Mouse (Mus musculus) cerebellum, adult 9-10 months (tissue): ENCODE results near the gene Mcrip2.
A peak's percentile ranks its signal among the peaks of the same experiment; 100 is the strongest.
"Not testable (repeated sequence)": the region's sequence is repeated elsewhere in the genome, so short reads cannot be mapped to it uniquely, and the experiment has no call there.

Experiments used
- DNase-seq: peaks from one replicate; pipeline ENCODE4 v3.0.0; 2022

The Mcrip2 gene

DNA sequence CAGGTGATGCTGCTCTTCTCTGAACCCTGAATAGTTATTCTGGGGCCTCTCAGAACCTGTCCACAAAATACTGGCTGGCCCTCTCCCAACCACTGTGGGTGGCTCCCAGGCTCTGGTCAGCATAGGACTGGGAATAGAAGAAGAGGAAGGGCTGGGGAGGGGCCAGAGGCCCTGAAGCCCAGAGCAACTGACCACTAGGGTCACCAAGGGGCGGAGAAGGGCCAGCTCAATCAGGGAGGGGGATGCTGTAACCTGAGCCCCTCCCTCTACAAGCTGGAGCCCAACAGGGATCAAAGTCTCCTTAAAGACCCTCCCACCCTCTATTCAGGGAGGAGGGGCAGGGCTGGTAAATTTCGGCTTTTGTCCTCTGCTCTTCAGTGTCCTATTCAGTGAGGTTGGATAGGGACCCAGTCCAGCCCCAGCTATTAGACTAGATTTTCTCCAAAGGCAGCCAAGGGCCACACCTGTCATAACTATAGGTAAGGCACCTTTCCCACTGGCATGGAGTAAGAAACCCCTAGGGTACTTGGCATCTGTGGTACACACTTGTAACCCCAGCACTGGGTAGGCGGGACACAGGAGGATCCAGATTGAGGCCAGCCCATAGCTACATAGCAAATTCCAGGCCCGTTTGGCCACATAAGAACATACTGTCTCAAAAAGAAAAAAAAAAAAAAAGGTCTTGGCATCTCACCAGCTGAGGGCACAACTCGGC, 11.8 kb upstream of the Mcrip2 start, which contains the start of gene Wfikkn1:
Wfikkn1 (minus strand) TSS at position 663 of the 715 bp plus-strand sequence.
- no peak for DNase-seq

DNA sequence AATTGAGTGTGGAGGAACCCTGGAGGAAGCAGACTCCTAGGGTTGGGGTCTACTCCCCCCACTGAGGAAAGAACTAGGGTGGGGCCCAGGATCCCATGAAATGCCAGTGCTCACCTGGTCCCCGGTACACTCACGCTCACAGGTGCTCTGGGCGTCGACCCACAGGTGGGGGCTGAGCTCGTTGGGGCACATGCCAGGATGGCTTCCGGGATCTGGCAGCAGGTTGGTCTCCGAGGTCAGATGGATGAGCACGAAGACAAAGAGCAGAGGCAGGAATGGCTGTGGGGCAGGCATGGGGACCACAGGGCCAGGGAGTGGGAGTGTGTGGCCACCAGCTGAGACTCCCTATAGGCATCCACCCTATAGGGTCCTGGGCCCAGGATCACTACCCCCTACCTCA, 11.2 kb upstream of the Mcrip2 start:
- no peak for DNase-seq

DNA sequence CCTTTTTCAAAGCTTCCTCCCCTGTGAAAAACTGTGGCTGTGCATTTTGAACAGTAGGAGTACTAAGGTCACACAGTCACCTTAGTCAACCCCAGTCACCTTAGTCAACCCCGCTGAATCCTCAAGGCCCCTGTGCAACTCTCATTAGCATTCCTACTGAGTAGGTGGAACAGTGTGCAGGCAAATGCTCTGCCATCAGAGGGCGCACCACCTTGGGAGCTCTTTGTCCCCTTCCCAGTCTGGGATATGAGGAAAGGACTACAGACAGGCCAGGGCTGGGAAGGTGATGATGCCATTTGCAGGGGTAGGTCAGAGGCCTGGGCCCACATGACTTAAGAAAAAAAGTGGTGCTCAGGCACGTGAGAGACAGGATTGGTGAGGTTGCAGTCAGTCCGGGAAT, 10.7 kb upstream of the Mcrip2 start:
- no peak for DNase-seq

DNA sequence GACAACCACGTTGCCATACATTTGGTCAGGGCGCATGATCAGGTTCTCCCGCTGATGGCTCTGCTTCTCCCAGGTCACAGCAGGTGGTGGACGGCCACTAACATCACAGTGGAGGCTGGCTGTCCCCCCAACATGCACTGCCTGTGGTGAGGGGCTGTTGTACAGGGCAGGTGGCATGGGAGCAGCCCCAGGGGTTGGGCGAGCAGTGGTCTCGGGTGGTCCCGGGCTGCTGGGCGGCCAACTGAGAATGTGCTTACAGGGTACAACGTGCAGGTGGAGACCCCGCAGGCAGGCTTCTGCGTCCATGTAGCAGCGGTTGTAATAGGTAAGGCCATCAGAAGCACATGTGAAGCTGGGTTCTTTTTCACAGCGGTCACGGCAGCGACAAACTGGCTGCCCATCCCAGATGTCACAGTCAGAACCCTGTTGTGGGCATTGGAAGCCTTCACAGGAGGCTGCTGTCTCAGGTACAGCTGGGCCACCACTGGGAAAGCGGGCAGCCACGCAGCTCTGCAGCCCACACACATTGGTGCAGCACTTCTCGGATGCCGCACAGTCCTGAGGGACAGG, 10.1 kb upstream of the Mcrip2 start:
- DNase-seq, result no peak

DNA sequence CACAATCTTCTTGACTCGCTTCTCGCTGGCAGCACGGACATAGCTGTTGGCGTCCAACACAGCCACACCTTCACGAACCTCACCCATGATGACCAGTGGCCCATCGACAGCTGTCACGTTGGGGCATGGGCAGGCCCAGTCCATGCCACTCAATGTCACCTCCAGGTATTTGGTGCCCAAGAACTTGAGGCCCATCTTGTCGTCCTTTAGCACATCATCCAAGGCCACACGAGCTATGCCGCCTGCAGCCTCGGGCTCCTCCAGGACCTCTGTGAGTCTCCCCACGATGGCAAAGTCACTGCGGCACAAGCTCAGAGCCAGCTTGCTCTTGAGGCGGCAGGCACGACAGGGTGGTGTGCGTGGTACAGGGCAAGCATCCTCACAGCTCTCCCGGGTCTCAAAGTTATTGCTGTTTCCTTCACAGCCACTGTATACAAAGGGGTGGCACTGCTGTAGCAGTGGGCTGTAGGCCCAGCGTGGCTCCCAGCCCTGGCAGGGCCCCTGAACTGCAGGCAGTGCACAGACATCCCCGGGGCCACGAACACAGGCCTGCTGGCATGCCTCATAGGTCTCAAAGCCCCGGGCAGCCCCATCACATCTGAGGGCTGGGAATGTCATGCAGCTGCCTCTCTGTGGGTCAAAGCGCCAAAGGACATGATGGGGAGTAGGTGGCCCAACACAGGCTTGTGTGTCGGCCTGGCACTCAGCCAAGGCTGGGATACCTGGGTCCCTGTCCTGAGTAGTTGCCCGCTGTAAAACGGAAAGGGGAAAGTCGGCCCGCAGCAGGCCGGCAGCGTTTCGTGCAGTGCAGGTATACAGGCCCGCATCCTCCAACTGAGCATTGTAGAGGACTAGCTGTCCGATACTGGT, 9.4 kb upstream of the Mcrip2 start:
- DNase-seq, result no peak

DNA sequence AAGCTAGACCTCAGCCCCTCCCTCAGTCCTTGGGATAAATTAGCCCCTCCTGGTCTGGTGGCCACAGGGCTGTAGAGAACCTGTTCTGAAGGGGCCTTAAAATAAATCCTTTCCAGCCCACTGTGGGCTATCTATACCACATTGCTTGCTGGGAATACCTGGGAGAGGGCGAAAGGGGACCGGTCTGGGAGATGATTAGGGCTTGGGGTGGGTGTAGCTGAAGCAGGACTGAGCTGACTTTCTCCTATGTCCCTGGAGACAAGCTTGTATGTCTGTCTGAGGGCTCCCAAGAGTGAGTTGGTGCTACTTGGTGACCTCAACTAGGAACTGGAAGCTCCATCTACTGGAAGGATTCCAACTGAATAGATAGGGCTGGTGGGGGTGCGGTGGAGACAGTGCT, 8.5 kb upstream of the Mcrip2 start:
- DNase-seq, result no peak

DNA sequence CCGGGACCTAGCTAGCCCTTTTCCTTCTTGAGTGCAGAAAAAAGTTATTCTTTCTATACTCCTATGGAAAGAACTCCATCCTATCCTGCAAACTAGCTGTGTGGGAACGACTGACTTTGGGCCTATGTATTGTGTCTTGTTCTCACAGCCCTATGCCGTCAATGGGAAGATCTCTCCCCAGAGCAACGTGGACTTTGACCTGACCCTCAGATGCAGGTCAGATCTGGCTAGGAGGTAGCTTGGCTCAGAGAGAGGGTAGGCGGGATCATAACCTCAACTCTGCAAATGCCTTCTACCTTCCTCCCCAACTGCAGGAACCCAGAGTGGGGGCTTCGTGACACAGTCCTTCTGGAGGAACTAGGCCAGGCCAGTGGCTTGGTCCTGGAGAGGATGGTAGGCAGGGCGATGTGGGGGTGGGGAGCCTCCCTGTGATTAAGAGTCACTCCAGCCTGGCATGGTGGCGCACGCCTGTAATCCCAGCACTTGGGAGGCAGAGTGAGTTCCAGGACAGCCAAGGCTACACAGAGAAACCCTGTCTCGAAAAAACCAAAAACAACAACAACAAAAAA, 7.9 kb upstream of the Mcrip2 start:
- DNase-seq, result no peak

DNA sequence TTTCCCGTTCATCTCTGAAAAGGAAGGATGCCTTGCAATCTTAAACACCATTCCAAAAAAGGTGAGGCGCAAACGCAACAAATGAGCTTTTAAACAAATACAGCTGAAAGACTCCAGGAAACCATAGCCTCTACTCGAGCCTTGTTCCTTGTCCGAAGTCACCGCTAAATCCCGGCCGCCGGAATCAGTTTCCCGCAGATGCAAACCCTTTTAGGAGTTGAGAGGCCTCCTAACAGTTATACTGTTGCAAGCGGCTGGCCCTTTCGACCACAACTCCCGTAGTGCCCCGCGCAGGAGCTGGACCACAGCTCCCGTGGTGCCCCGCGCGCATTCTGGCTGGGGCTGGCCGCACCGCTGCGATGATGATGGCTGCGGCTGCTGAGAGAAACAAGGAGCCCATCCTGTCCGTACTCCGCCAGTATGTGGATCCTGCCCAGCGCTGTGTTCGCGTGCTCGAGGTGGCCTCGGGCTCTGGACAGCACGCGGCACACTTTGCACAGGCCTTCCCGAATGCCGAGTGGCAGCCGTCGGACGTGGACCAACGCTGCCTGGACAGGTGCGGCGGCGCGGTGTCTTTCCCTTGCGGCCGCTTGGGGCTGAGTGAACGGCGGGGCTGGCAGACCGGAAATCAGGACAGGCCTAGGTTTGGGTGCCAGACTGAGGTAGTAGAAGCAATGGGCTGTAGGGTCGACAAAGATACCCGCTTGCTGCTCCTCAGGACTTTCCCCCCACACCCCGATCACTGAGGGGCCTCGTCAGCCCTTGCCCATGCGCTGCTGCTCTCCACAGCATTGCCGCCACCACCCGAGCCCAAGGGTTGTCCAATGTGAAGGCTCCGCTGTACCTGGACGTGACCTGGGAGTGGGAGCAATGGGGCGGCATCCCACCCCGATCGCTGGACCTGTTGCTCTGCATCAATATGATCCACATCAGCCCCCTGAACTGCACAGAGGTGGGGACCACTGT, 6.9 kb upstream of the Mcrip2 start:
- peak; percentile 90 for DNase-seq

DNA sequence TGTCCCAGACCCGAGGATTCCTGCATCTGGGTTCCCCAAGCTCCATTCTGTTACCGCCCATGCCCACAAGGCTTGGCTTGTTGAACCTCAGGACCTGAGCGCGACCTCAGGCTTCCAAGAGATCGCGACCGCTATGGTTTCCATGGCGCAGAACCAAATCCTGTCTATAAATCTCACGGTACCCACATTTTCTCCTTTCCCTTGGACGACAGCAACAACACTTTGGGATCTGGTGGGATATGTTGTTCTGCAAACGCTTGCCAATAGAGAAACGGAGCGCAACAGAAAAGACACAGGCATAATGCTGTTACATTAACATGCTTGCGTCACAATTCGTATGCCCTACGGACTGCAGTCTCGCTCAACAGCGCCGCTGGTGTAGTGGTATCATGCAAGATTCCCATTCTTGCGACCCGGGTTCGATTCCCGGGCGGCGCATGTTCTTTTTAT, 6.2 kb upstream of the Mcrip2 start, which contains the start of gene Mettl26:
Mettl26 (plus strand) TSS at position 354 of the 450 bp plus-strand sequence.
- peak; percentile 96 for DNase-seq

DNA sequence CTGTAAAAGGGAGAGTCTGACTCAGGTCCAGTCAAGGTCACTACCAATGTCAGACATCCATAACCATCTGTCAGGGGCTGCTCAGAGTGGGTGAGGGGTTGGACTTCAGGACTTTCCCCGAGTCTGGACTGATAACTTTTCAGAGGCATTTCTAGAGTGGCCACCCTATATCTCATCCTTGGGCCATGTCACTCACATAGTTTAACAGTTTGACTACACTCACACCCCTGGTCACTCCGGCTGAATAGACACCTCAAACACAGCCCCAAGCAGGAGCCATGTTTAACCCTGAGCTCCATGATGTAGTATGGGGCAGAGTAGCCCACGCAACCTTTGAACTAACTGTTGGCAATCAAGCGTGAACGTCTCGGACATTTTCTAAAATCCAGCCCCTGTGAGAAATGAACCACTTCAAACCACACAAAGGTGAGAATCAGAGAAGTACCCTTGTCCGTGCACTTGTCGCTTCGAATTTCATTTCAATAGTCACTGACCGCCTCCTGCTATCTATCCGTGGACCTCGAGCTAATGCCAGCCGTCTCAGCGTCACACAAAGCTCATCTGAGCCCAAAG, 5.7 kb upstream of the Mcrip2 start:
- no peak for DNase-seq

DNA sequence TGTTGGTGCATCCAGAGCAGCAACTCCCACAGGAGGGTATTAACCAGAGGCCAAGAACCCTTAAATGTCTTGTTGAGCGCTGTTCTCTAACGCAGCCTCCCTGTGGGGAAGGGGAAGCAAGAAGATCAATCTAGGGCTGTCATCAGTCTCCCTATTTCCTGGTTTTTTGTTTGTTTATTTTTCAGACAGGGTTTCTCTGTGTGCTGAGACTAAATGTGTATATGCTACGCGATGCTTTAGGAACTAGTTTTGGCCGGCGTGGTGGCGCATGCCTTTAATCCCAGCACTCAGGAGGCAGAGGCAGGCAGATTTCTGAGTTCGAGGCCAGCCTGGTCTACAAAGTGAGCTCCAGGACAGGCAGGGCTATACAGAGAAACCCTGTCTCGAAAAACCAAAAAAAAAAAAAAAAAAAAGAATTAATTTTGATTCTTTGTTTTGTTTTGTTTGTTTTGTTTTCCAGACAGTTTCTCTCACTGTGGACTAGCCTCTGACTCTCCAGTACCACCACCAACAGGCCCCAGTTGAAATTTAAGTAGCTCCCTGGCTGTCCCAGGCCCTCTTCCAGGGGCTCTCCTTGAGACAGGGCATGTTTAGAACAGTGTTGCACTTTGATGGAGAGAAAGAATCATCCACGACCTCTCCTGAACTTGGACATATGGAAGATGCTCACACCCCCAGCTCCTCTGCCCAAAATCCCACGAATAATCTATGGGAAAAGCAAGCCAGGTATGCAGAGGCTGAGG, 5.0 kb upstream of the Mcrip2 start:
- DNase-seq, result peak; percentile 39

DNA sequence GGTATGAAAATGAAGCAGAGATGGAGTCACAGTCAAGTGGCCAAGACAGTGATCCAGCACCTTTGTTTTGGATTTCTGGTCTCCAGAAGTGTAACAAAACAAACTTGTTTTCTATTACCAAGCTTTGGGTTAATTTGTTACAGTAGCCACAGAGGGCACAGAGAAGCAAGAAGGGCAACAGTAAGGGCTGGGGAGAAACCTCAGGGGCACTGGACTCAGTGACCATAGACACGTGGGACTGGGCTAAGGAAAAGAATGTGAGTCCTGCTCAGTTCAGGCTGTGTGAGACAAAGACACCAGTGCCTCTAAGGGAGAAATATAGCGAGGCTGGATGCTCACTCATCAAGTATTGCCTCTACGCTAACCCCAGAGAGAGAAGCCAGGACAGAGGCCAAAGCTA, 4.1 kb upstream of the Mcrip2 start:
- DNase-seq, result peak; percentile 33

DNA sequence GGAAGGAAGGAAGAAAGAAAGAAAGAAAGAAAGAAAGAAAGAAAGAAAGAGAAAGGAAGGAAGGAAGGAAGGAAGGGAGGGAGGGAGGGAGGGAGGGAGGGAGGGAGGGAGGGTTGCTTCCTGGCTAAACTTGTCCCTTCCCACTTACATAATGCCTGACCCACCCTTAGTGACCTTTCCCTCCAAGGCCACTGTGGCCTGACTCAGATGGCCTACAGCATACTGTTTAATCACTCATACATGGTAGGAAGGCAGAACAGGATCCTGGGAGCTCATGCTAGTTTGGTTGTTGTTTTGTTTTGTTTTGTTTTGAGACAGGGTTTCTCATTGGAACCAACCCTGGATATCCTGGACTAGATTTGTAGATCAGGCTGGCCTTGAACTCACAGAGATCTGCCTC, 3.0 kb upstream of the Mcrip2 start:
- DNase-seq, result not testable (repeated sequence)

DNA sequence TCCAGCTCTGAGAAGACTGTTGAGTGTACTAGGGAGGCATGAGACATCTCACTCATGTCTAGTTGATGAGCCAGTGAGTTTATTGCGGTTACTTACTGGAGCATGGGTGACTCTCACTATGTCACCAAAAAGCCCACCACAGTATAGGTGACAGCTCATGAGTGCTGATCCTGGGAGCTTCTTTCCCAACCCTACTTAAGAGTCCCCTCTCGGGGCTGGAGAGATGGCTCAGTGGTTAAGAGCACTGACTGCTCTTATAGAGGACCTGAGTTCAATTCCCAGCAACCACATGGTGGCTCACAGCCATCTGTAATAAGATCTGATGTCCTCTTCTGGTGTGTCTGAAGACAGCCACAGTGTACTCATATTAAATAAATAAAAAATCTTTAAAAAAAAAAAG, 1.4 kb upstream of the Mcrip2 start:
- DNase-seq, result no peak

DNA sequence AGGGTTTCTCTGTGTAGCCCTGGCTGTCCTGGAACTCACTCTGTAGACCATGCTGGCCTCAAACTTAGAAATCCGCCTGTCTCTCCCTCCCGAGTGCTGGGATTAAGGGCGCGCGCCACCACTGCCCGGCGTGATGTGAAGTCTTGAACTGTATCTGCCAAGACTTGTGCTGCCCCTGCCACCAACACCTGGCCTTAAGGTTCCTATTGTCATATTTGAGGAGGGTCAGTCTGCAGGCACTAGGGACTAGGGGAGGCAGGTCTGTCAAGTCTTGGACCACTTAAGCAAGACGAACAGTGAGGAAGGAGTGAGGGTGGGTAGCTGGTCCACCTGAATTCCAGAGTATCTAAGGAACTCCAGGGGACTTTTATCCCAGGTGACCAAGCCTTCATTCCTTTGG, 934 bp upstream of the Mcrip2 start:
- DNase-seq, result peak; percentile 48

DNA sequence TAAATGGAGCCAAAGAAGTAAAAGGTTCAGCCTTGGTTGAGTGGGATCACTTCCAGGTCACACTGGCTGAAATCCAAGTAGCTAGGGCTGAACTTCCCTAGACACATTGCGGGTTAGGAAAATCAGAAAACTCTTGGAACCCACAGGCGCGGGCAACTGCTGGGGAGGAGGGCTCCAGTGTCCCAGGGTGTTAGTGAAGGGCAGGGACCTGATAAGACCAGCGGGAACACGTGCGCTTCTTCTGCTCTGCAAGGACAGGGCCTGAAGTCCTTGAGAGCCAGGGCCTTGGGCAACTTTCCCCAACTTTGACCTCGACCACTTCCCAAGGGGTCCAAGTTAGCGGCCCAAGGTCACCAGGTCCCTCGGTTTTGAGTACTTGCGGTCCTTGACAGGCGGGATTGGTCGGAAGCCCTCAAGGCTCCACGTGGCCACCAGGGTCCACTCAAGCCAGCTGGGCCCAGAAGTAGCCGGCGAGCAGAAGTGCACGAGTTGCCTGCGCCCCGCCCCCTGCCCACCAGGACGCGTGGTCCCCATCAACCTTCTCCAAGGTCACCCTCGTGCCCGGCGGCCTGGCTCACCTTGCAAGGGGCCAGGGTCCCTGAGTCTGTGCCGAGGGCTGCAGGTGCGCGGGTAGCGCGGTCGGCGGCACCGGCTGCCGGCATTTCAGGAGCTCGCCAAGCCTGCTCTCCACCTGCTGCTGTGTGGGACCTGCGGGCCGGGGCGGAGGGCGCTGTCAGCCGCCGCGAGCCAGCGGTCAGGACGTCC, 546 bp downstream of the Mcrip2 start:
- peak; percentile 71 for DNase-seq

DNA sequence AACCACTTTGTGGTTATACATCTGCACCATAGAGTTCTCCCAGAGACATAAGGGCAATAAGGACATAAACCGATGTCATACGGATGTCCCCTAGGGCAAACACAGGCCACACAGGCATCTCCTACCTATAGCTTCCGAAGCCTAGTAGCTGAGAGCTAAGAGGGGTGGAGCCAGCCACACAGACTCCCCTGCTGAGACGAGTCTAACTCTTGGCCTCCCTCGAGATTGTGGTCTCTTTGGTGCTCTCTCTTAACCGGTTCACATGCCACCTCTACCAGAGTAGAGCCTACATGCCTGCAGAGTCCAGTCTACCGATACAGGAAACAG, 1.1 kb downstream of the Mcrip2 start:
- DNase-seq, result no peak

DNA sequence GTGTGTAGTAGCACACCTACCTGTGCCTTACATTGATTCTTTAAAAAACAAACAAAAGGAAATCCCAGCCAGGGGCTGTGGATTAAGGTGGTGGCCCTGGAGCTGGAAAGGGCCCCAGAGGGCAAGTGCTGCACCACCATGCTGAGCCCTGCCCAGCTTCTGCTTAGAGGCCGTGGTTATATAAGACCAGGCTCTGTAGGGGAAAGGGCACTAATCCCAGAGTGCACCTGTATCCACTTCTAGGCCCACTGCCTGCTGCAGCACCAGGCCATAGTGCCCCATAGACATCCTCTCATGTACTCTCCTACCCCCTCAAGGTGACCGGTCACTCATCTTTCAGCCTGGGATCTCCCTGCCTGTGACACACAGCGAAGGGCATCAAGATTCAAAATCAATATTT, 2.4 kb downstream of the Mcrip2 start:
- DNase-seq, result peak; percentile 29

DNA sequence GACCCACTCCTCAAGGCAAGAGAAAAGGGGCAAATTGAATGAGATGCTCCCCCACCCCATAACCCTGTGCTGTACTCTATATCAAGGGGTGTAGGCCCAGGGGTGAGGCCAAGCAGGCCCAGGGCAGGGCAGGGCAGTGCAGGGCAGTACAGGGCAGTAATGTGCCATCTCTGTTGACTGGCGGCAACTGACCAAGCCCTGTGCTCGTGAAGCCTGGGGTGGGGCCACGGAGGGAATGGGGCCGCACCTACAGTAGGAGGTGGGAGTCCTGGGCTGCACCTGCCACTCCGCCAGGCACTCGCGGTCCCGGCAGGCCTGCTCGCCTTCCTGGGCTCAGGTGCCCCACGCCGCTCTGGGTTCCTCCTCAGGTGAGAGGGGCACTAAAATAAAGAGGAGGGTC, 3.3 kb downstream of the Mcrip2 start:
- DNase-seq, result no peak

DNA sequence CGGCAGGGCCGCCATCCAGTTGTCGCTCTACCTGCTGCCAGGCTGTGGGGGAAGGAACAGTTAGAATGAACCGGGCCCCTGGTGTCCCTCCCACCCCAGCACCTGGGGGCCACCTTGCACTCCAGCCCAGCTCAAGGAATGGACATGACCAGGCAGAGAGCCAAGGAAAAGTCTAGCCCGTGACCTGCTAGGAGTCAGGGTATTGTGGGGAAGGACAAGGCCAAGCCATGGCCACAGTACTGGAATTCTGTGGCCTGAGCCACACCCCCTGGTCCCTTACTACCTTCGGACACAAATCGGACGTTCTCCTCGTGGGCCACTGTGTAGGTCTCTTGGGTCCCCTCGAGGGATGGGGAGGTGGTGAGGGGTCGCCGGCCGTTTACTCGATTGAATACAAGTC, 4.3 kb downstream of the Mcrip2 start:
- DNase-seq, result no peak
